Mouse (Mus musculus) hematopoietic multipotent progenitor cell, adult 10-12 weeks (in vitro differentiated cells): Measurements from ENCODE around the gene Gpat2. TPM values are rescaled to one million over a fixed set of nuclear protein-coding genes. Genes with fewer than 3 reads are reported as not detected.

Experiments used
- polyA plus RNA-seq: library from polyadenylated mRNA; stranded (reverse); fragments of >175 nt; gene quantifications from 2 replicates; pipeline ENCODE4 v1.2.3, GENCODE M21; 2012; ENCODE audit warnings: low replicate concordance

The Gpat2 gene
- polyA plus RNA-seq = 0.13 and 0.86 TPM in 2 replicates

GRCm38 (mm10) chr2:127424977-127425376 lies at the start of gene Gpat2:
Gene Gpat2, plus strand, starts transcription at chr2:127425199.

GRCm38 (mm10) chr2:127444055-127444789 lies 19.2 kb downstream of the Gpat2 start, which contains the start of gene Fahd2a:
Gene Fahd2a, minus strand, starts transcription at chr2:127444565.

Other genes starting within 250 kb of the Gpat2 start
- 0.12 and 0.14 TPM in 2 replicates for gene 1810024B03Rik, start 216.9 kb upstream of the Gpat2 start, polyA plus RNA-seq
- 5.2 and 13.8 TPM in 2 replicates for gene Snrnp200, start 216.8 kb upstream of the Gpat2 start, polyA plus RNA-seq
- 12.0 and 15.9 TPM in 2 replicates for gene Ciao1, start 177.4 kb upstream of the Gpat2 start, polyA plus RNA-seq
- 97.7 and 118 TPM in 2 replicates for gene Tmem127, start 177.3 kb upstream of the Gpat2 start, polyA plus RNA-seq
- 23.3 and 33.0 TPM in 2 replicates for gene Stard7, start 155.0 kb upstream of the Gpat2 start, polyA plus RNA-seq
- 70.8 and 85.4 TPM in 2 replicates for gene Dusp2, start 89.0 kb upstream of the Gpat2 start, polyA plus RNA-seq
- 0.08 TPM in 1 of 2 replicates, not detected in the other for gene Astl, start 86.6 kb upstream of the Gpat2 start, polyA plus RNA-seq
- gene Adra2b, start 62.0 kb upstream of the Gpat2 start, polyA plus RNA-seq = not detected in 2 replicates
- 19.0 and 33.9 TPM in 2 replicates for gene Fahd2a, start 19.4 kb downstream of the Gpat2 start, polyA plus RNA-seq
- 1.2 and 1.7 TPM in 2 replicates for gene Kcnip3, start 96.9 kb downstream of the Gpat2 start, polyA plus RNA-seq
- not detected in 2 replicates for gene Prom2, start 116.3 kb downstream of the Gpat2 start, polyA plus RNA-seq
- gene Zfp661, start 161.9 kb downstream of the Gpat2 start, polyA plus RNA-seq = 0.35 and 0.43 TPM in 2 replicates
- 58.9 and 78.2 TPM in 2 replicates for gene Mrps5, start 162.0 kb downstream of the Gpat2 start, polyA plus RNA-seq
- gene Mal, start 231.5 kb downstream of the Gpat2 start, polyA plus RNA-seq = 0.13 TPM in 1 of 2 replicates, not detected in the other